Mouse (Mus musculus) lung, postnatal 0 days (tissue): Measurements from ENCODE around the gene Exosc6.

Source experiments
- CTCF ChIP-seq: IDR thresholded peaks from 2 replicates; pipeline ENCODE4 v1.5.1; 2016; ENCODE audit warnings: antibody characterized with exemption, mild to moderate bottlenecking
- EP300 ChIP-seq: IDR thresholded peaks from 2 replicates; pipeline ENCODE4 v1.6.1; 2016; ENCODE audit warnings: antibody characterized with exemption, mild to moderate bottlenecking, control low read depth

DNA sequence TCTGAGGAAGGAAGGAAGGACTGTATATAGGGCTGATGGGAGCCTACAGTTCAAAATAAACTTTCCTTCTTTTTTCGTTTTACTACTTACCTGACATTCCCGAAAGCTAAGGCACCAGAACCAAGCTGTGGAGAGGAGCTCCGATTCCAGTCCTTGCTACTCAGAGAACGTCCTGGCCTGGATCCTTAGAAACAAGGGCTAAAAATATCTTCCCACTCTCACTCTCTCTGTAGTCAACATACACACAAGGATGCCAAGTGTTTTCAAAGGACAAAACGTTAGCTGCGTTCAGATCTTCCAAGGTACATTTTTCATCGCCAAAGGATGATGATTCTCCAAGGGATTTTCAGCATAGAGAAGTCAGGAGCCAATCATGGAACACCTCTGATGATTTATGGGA, 35.6 kb downstream of the Exosc6 start:
- TF ChIP-seq CTCF, result no peak
- TF ChIP-seq EP300, result no peak
